Mouse (Mus musculus) ovary, adult 18-20 months (tissue): Measurements from ENCODE around the gene Khnyn.

Experiments
- DNase-seq: peaks from one replicate; pipeline ENCODE4 v3.0.0; 2022; ENCODE audit warnings: low spot score, mixed read lengths

Khnyn gene

GRCm38 (mm10) chr14:55918240-55919082 is 33.7 kb downstream of the Khnyn start:
- DNase-seq = peak; percentile 20

DNA sequence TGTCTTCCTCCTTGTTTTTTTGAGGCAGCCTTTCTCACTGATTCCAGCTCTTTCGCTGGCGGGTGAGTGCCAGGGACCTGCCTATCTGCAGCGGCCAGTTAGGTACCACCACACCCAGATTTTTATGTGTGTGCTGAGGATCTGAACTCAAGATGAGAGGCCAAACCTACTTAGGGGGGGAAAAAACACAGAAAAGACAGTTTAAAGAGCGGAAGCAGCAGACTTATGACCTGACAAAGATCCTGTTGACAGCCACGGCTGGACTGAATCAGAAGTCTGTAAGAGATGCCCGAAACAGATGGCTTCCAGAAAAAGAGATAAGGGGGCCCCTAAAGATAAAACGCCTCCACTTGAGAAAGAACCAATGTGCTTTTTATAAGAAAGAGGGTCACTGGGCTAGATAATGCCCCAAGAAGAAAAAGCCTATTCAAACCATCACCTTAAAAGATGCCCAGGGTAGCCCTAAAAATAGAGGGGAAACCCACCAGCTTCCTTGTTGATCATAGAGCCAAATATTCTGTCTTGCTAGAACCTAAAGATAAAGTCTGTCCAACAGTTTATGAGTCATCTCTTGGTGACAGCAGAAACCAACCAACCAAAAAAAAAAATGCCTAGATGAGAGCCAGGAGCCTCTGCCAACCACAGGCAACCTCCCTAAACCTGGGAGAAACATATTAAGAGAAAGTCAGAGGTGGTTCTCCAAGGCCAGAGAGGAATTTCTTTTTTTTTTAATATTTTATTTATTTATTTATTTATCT is 37.9 kb downstream of the Khnyn start:
- no peak for DNase-seq

- DNase-seq = no peak
Observed at GRCm38 (mm10) chr14:55926847-55927246, 42.1 kb downstream of the Khnyn start.

DNA sequence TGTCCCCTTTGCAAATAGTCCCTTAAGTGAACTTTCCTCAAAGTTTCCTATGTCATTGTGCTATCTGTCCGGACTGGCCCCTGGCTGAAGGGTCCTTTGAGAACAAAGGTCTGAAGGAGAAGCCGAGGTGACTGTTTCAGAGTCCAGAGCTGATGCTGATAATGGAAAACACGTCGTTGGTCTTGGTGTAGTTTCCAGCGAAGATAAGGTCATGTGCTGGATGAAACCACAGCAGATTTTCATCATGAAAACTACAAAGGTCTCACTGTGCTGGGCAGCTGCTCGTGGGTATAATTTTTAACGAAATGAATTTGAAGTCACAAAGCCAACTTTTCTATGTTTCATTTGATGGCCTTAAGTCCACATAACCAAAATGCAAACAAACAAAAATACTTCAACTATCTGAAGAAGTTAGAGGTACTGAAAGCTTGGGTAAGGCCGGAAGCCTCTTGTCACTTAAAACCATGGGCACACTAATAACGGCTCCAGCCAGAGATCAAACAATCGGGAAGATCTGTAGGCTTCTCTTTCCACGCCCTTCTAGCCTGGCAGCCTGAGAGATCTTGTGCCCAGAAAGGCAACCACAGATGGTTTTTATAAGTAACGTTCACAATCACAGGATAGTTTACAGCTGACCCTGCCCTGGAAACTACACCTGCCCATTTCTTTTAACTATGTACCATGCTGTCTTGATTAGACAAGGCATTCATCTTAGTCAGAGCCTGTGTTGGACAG is 44.7 kb downstream of the Khnyn start:
- DNase-seq = no peak

- DNase-seq = no peak
Observed at GRCm38 (mm10) chr14:55933586-55933985, 48.8 kb downstream of the Khnyn start.

GRCm38 (mm10) chr14:55940070-55940800 is 55.5 kb downstream of the Khnyn start:
- no peak for DNase-seq

- DNase-seq = no peak
Observed at GRCm38 (mm10) chr14:55943601-55944000, 58.9 kb downstream of the Khnyn start.

DNA sequence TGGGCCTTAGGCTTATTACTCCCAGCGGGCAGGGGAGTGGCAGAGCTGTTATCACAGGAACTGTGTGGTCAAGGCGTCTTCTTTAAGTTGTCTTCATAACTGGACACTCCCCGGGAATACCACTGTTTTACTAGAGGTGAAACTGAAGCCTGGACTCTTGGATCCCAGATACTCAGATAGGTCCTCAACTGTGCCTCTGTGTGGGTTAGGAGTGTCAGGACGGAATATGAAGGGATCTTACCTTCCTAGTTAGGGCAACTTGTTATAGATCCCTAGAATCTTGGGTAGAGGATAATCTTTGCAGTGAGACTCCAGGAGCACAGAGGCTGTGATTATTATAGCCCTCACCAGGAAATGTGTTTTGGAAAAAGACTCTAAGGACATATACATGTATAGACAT is 59.8 kb downstream of the Khnyn start, which contains the start of gene Cma1:
Gene Cma1, minus strand, starts transcription at position 101 of the 400 bp plus-strand sequence.
- no peak for DNase-seq

DNA sequence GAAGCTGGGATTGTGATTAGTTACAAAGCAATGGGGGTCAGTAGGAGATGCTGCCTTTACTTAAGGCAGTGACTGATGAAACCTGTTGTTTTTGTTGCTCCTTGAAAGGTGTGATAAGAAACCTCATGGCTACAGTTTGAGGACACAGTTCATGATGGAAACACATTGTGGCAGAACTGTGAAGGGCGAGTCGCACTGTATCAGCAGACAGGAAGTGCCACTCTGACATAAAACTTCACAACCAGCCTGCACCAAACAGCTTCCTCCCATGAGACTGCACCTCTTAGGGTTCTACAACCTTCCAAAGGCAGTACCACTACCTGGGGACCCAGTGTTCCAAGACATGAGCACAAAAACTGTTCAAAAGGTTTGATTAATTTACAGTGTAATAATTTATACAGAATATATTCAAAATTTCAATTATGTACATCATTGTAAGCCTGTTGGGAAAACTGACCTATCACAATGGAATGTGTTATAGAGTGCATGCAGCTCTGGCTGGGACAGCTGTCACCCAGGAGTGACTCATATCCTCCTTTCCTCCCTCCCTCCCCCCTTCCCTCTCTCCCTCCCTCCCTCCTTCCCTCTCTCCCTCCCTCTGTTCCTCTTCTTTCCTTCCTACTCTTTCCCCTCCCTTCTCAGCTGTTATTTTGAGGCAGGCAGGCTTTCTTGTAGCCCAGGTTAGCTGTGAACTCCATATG is 61.7 kb downstream of the Khnyn start:
- no peak for DNase-seq
